Mouse (Mus musculus) cerebellum, adult 8-10 months (tissue): Measurements from ENCODE around the gene Mpig6b.

Experiments used
- DNase-seq: peaks from one replicate; pipeline ENCODE4 v3.0.0; 2022

Gene Mpig6b

DNA sequence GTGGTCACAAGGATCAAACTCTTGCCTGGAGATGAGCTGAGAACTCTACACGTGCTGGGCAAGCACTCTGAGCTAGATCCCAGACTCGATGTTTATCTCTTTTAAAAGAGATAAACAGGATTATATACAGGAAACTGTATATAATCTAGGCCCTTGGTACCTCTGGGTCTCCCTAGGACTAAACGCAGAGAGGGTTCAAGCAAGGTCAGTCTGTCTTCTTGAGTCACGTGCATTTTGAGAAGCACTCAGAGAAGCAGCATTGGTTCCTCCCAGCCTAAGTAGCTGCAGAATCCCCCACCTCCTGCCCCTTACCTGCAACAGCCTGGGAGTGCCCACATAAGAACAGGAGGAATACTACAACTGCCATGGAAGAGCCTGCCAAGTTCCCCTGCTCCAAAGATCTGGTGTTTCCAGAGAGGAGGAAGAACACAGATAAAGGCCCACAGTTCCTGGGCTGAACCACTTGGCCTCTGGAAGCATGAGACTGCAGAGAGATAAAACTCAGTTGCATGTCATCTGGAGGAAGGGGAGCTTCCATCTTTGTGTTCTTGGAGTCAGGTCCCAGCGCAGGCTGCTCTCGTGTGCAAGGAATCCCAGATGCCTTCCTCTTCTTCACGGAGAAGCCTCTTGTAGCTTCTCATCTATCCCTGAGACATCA, 19.4 kb upstream of the Mpig6b start, which contains the start of gene Ly6g6f:
TSS of gene Ly6g6f (minus strand) at position 403 of the 658 bp plus-strand sequence.
- DNase-seq: no peak

DNA sequence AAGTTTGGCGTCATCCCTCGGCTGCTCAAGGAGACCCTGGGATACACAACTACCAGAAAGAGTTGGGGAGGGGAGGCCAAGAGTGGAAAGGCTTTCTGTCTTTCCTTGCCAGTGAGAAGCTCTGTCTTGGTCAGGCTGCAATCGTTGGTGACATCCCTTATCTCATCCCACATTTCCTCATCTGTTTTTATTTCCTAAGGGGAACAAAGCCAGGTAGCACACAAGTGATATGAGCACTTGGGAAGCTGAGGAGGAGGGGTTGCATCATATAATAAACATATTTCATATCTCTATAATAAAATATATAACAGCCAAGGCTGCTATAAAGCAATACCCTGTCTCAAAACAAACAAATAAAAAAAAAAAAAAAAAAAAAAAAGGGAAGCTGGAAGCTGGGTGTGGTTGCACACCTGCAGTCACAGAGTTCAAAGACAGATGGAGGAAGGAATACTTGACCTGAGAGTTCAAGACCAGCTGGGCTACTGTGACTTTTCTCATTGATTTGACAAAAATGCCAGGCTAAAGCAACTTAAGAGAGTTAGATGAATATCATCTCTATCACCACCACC, 18.0 kb upstream of the Mpig6b start:
- DNase-seq: no peak

DNA sequence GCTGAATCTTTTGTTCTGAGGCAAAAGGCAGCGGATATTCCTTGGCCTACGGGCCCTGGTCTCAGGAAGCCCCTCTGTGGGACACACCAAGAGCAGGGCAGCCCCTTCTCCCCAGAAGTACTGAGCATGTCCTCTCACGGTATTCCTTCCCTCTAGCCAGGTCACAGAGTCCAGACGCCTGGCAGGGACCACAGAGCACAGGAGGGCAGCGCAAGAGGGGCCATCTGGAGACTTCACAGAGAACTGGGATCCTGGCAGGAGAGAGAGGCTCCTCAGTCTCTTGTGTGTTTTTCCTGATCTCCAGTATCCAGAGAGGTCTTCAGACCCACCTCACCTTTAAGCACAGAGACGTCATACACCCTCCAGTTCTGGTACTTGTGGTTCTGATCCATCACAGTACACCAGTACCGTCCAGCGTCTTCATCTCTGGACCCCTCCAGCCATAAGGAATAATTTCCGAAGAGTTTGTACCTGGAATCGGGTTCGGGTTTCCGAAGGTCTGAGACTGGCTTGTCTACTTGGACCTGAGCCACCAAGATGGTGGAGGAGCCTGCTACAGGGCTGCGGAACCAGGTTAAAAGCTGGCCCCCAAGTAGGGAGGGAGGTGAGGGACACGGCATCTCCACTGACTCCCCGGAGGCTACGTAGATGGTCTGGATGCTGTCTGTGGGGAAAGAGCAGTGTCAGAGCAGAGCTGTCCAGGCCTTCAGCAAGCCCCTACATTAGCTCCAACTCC, 17.0 kb upstream of the Mpig6b start:
- peak; percentile 76 for DNase-seq

- DNase-seq: no peak
These were observed 14.7 kb upstream of the Mpig6b start for GRCm38 (mm10) chr17:35080710-35081109.

- DNase-seq: no peak
These were observed 14.3 kb upstream of the Mpig6b start for GRCm38 (mm10) chr17:35080248-35080647.

- no peak for DNase-seq
These were observed 13.8 kb upstream of the Mpig6b start for GRCm38 (mm10) chr17:35079778-35080177.

- DNase-seq: no peak
These were observed 11.8 kb upstream of the Mpig6b start, which contains the start of gene Ly6g6d for GRCm38 (mm10) chr17:35077786-35078233. Ly6g6d (minus strand) TSS chr17:35078065.

DNA sequence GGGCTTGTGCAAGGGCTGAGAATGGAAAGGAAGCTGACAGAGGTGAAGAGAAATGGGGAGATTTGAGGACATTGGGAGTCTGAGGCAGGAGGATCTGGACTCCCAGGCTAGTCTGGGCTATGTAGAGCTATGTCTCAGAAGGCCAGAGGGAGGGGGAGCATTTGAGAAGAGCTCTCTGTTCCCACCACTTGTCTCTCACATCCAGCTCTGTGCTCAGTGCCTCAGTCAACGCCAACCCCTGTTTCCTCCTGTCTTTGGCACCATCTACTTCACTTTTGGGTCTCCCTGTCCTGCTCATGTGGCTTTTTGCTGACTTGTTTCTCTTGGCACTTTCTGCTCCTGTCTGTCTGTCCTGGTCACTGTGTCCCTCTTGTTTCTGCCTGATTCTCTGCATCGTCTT, 11.3 kb upstream of the Mpig6b start:
- DNase-seq: no peak

- no peak for DNase-seq
These were observed 10.7 kb upstream of the Mpig6b start, which contains the start of gene Ly6g6e for GRCm38 (mm10) chr17:35076507-35077176. Ly6g6e (plus strand) TSS chr17:35076902.

- peak; percentile 82 for DNase-seq
These were observed 8.1 kb upstream of the Mpig6b start for GRCm38 (mm10) chr17:35074097-35074496.

GRCm38 (mm10) chr17:35071454-35071853, 5.5 kb upstream of the Mpig6b start:
- DNase-seq: no peak

DNA sequence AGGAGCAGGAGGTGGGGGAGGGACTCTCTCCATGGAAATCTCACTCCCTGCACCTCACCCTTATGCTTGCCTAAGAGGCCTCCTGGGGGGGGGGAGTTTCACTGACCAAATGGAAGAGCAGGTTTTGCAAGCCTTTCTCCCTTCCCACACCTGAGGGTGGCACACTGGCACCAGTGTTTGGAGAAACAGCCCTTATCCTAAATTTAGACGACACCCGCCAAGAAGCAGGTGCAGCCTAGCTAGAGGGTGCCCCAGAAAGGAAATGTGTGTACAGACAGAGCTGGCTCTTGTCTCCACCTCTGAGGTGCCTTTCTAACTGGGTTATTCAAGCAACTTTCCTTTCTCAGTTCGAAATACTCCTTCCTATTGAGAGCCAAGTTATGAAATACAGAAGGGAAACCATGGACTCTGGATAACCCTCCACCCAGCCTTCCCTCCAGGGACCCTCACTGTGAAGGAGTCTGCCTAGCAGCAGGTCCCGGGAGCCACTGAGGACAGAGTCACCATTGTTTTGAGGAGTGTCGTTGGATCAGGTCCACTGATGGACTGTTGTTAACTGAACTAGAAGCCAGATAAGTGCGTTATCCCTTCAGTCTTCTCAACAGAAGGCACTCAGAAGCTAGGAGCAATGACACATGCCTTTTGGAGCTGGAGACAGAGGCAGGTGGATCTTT, 4.7 kb upstream of the Mpig6b start:
- DNase-seq: peak; percentile 84

DNA sequence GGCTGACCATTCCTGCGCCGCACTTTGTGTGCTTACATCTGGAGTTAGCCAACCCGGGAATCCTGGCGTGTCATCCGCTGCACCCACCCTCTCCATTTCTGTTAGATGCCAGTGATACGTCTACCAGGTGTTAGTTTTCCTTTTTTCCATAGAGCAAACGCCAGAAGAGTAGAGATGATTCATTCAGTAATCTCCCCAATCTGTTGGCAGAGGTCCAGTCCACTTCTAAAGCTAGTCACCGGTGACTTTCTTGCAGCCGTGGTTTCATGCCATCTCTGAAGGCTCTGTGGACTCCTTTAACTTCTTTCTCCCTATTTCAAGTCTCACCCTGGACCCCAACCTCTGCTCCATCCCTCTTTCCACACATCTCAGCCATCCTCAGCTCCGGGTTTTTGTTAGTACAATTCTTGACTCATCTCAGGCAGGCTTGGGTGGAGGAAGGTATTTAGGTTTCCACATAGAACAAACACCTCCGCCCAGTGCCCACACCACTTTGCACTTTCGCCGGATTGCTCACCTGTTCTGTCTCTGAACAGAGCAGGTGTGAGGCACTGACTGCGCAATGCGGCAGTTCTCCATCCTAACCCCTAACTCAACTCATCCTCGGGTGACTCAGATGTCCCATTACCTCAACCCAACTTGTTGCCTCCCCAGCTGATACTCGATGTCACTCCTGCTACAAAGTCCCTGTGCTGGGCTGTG, 2.4 kb upstream of the Mpig6b start:
- DNase-seq: no peak

GRCm38 (mm10) chr17:35064951-35065947, 735 bp downstream of the Mpig6b start, which contains the start of gene Ly6g6c:
Ly6g6c (plus strand) TSS chr17:35065388.
- no peak for DNase-seq

- peak; percentile 69 for DNase-seq
These were observed 1.6 kb downstream of the Mpig6b start for GRCm38 (mm10) chr17:35064378-35064877.

GRCm38 (mm10) chr17:35063466-35063865, 2.5 kb downstream of the Mpig6b start:
- no peak for DNase-seq

- no peak for DNase-seq
These were observed 4.7 kb downstream of the Mpig6b start for GRCm38 (mm10) chr17:35061299-35061698.

DNA sequence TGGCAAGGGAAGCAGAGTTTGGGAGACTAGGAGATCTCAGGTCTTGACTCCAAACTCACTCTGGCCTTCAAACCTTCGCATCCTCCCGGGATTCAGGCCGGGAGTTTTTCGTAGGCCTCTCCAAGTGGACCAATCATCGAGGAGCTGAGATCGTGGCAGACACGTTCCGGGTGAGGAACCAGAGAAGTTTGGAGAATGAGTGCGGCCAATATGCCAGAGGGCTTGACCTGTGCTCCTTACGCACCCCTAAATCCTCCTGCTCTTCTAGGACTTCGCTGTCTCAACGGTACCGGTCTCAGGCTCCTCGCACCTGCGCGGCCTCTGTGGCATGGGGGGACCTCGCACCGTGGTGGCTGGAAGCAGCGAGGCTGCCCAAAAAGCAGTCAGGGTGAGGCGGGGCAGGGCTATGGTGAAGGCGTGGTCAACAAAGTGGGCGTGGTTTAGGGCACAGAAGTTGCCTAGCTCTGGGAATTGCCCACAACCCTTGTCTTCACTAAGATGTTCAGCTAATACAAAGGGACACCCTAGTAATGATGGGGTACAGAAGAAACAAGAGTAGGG, 5.2 kb downstream of the Mpig6b start:
- DNase-seq: peak; percentile 31

- peak; percentile 41 for DNase-seq
These were observed 5.9 kb downstream of the Mpig6b start for GRCm38 (mm10) chr17:35060071-35060470.
